Mouse (Mus musculus) liver, adult (tissue): ENCODE data around the gene Ccdc185.

Experiments used
- GATA4 ChIP-seq: IDR thresholded peaks from 2 replicates; pipeline ENCODE4 v1.6.1; 2014; ENCODE audit warnings: mild to moderate bottlenecking, low read length; ENCODE audit not compliant: insufficient replicate concordance

The Ccdc185 gene

GRCm38 (mm10) chr1:182699392-182700347, 49.3 kb downstream of the Ccdc185 start:
- TF ChIP-seq GATA4: no peak
